Mouse (Mus musculus) hindlimb bud, embryonic 11.5 days (tissue): ENCODE measurements around the gene Acad12.

ENCODE experiments used
- DNase-seq: peaks from one replicate; pipeline ENCODE4 v3.0.0-alpha.2; 2012; ENCODE audit warnings: low read depth, low spot score; ENCODE audit errors: extremely low spot score

The Acad12 gene

GRCm38 (mm10) chr5:121585699-121586098 lies 33.0 kb downstream of the Acad12 start:
- DNase-seq = no peak

DNA sequence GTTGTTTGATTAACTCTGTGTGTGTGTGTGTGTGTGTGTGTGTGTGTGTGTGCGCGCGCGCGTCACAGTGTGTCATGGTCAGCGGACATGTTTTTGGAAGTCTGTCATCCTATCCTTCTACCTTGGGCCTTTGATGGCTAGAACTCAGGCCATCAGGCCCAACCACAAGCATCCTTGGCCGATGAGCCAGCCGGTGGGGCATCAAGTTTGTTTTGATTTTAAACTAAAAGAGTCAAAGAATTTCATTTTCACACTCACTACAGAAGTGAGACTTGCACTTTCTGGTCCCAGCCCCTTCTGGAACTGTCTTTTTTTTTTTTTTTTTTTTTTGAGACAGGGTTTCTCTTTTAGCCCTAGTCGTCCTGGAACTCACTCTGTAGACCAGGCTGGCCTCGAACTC lies 33.7 kb downstream of the Acad12 start:
- DNase-seq = no peak

DNA sequence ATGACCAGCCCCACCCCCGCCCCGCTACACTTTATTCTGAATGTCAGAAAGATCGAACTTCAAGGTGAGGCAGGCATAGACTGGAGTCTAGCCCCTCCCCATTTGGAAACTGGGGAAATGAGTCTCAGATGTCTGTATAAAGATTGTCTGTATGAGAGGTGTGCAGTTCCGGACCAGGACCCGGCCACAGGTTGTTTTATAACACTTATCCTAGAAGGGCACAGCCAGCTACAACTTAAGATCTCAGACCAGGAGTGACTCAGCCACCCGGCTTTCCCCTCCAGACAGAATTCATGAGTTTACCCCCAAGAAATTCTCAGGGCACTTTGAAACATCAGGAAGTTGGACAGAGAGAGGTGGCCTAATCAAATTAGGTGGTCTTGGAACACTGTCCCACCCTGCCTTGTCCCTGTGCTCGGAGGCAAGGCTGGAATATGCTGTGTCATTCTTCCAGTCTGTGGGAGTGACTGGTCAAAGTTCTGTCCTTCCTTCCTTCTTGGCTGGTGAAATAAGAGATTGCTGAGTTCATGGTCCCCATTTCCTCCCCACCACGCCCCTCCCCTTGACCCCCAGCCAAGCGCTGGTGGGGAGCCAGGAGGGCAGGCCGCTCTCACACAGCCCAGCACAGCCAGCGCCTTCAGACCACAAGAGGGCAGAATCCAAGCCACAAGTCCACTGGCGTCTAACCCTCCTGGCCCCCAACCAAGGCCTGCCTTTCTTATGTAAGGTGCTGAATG lies 34.8 kb downstream of the Acad12 start:
- no peak for DNase-seq

- no peak for DNase-seq
Measured at GRCm38 (mm10) chr5:121581945-121582344, 36.8 kb downstream of the Acad12 start.

- DNase-seq = no peak
Measured at GRCm38 (mm10) chr5:121576927-121577488, 41.7 kb downstream of the Acad12 start.

DNA sequence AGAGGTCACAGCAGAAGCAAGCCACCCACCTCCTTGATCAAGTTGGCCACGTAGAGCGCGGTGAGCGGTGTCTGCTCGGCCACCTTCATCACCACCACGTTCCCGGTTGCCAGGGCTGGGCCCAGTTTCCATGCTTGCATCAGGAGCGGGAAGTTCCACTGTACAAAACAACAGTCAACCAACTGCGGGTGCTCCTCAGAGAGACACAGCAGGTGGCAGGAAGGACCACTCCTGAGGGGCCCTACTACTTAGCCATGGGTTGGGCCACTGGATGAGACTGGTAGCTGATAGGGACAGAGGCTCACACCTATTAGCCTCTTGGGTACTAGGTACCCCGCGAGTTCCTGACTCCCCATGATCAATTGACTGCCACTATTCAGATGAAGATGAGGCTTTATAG lies 42.9 kb downstream of the Acad12 start:
- no peak for DNase-seq

- DNase-seq = no peak
Measured at GRCm38 (mm10) chr5:121574145-121574544, 44.6 kb downstream of the Acad12 start.

GRCm38 (mm10) chr5:121570787-121571186 lies 48.0 kb downstream of the Acad12 start:
- DNase-seq = no peak

DNA sequence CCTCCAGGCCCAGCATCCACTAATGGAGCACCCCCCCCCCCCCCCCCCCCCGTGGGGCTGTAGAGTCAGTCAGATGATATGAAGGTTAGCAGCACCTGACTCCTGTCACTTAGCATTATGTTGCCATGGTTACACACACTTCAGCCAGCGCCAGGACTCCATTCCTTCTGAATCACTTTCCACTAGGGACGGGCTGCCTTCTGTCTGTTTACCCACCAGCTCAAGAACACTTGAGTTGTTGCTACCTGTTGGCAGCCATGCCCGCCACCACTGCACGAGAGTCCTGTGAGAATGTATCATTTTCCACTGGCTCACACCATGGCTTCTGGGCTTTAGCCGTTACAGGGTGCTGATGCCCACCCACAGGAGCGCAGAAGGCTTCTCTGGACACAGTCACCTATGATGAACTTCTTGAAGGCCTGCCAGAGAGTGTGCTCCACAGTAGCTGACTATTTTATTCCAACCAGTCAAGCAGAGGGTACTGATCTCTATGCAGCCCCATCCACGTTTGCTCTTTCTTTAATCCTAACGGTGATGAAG lies 48.8 kb downstream of the Acad12 start:
- DNase-seq = no peak

GRCm38 (mm10) chr5:121566035-121566681 lies 52.6 kb downstream of the Acad12 start:
- no peak for DNase-seq

DNA sequence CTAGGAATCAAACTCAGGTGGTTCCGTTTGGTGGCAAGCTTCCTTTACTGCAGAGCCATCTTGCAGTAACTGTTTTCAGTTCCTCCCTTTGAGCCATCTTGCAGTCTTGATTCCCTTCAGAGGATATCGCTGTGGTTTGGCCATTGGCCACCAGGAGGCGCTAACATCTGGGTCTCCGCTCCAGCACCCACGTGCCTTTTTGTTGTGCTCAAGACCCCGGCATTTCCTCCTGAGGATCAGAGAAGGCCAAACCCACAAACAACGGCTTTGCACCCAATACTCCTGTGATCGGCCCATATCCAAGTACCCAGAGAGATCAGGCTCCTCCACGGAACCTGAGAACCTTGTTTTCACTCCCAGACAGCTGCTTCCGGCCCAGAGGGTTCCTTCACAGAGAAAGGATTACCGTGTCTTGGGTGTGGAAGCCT lies 54.3 kb downstream of the Acad12 start:
- DNase-seq = peak; percentile 90

GRCm38 (mm10) chr5:121562436-121562835 lies 56.3 kb downstream of the Acad12 start:
- no peak for DNase-seq

DNA sequence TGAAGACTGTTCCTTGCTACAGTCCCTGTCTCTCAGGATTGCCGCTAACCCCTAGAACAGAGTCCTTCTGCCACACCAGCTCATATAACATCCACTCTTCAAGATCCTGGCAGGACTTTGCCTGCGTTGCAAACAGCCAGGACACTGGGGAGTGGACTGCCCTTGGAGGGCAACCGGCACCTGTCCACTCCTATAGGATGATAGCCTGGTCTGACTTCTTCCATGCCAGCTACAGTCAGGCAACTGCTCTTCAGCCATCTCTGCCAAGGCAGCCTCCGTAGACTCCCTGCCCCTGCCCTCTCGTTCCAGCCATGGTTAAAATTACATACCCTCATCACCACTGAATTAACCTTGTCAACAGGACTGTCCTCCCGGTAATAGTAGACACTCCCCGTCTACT lies 69.5 kb downstream of the Acad12 start:
- DNase-seq = no peak

- DNase-seq = no peak
Measured at GRCm38 (mm10) chr5:121547084-121547483, 71.7 kb downstream of the Acad12 start.
